Mouse (Mus musculus) E14TG2a.4 (cell line): Measurements from ENCODE around the gene Slco2b1.

Experiments
- CTCF ChIP-seq: conservative IDR thresholded peaks from 2 replicates; pipeline ENCODE4 v1.5.1; 2014; ENCODE audit warnings: low read length
- NANOG ChIP-seq: IDR thresholded peaks from 2 replicates; pipeline ENCODE4 v1.6.1; 2014; ENCODE audit warnings: borderline replicate concordance, low read length, mixed read lengths
- POU5F1 ChIP-seq: IDR thresholded peaks from 2 replicates; pipeline ENCODE4 v1.6.1; 2014; ENCODE audit warnings: low read length, borderline replicate concordance

GRCm38 (mm10) chr7:99709992-99710391, 1.1 kb downstream of the Slco2b1 start:
- TF ChIP-seq CTCF (no peak), POU5F1 (no peak), NANOG (no peak)
